Mouse (Mus musculus) heart, adult 2 months (tissue): ENCODE results near the gene Sbf1. TPM values are rescaled to one million over a fixed set of nuclear protein-coding genes. Genes with fewer than 3 reads are reported as not detected.

Source experiments
- DNase-seq, 2 experiments: peaks; one replicate each; pipeline ENCODE4 v3.0.0; 2021
- H3K27ac ChIP-seq: fragments of 200-600 bp; 2 replicates; pipeline ENCODE4 v1.8.1; 2022
- H3K27me3 ChIP-seq: fragments of 200-500 bp; 2 replicates; pipeline ENCODE4 v1.6.1; 2012; ENCODE audit warnings: mild to moderate bottlenecking, low read length, inconsistent platforms, mixed read lengths; ENCODE audit not compliant: control insufficient read depth, insufficient read depth
- H3K36me3 ChIP-seq: fragments of 200-500 bp; 2 replicates; pipeline ENCODE4 v1.6.1; 2012; ENCODE audit warnings: low read length, inconsistent platforms; ENCODE audit not compliant: control insufficient read depth, insufficient read depth
- H3K4me1 ChIP-seq: fragments of 200-500 bp; 2 replicates; pipeline ENCODE4 v1.6.1; 2011; ENCODE audit warnings: low read length; ENCODE audit not compliant: control insufficient read depth, insufficient read depth
- H3K4me3 ChIP-seq: fragments of 200-600 bp; 2 replicates; pipeline ENCODE4 v1.8.1; 2022
- H3K79me2 ChIP-seq: fragments of 200-500 bp; replicated peaks from 2 replicates; pipeline ENCODE4 v1.6.1; 2012; ENCODE audit warnings: mild to moderate bottlenecking, inconsistent platforms, low read length, moderate library complexity, mixed read lengths; ENCODE audit not compliant: control insufficient read depth, insufficient read depth
- H3K9ac ChIP-seq: fragments of 200-500 bp; 2 replicates; pipeline ENCODE4 v1.6.1; 2012; ENCODE audit warnings: low read depth, mild to moderate bottlenecking, control low read depth, inconsistent platforms, low read length, mixed read lengths
- CTCF ChIP-seq: fragments of 200-600 bp; IDR thresholded peaks from 2 replicates; pipeline ENCODE4 v1.8.1; 2022; ENCODE audit warnings: antibody characterized with exemption, mild to moderate bottlenecking, moderate library complexity
- EP300 ChIP-seq: fragments of 200-500 bp; IDR thresholded peaks from 2 replicates; pipeline ENCODE4 v1.6.1; 2011; ENCODE audit warnings: low read depth, low read length, control low read depth; ENCODE audit not compliant: insufficient read depth
- POLR2A ChIP-seq: fragments of 200-500 bp; IDR thresholded peaks from 2 replicates; pipeline ENCODE4 v1.6.1; 2011; ENCODE audit warnings: mild to moderate bottlenecking, low read depth, low read length, control low read depth; ENCODE audit not compliant: insufficient read depth
- WGBS: fragments of 180-500 bp; shearing (Covaris S2); methylation state at CpG from one replicate; pipeline ENCODE4 v1.1.7; 2018; 5-methylcytosine and 5-hydroxymethylcytosine counted together
- intact Hi-C: fragments of 180-260 bp; cut with DNase I; formaldehyde crosslinking; loops from one replicate; pipeline ENCODE4 v1.15.1; 2025
- polyA plus RNA-seq: library from polyadenylated mRNA; depleted of rRNA; stranded (reverse); fragments of >200 nt; gene quantifications from 2 replicates; pipeline ENCODE4 v1.2.3, GENCODE M21; 2012
- total RNA-seq, 2 experiments: library from RNA; stranded (reverse); gene quantifications; 2 replicates each; pipeline ENCODE4 v1.2.3; 2021

The Sbf1 gene
- total and polyA plus RNA-seq, 3 experiments = 61.3 to 116 (median 63.6) TPM

- Histone ChIP-seq H3K36me3 (no peaks in the 10 kb centered on the region), H3K79me2 (peaks cover 3% of the 10 kb centered on the region), H3K4me3 (no peak overlapping the region), H3K9ac (no peak overlapping the region), H3K4me1 (peaks cover 13% of the 10 kb centered on the region), H3K27ac (no peak overlapping the region), H3K27me3 (no peaks in the 10 kb centered on the region)
- no peak for DNase-seq
- intact Hi-C loops = no loop called here
- TF ChIP-seq CTCF (no peak), EP300 (no peak), POLR2A (no peak)
- WGBS = 62% methylated on average over 1 of the region's 1 CpGs
Observed at GRCm38 (mm10) chr15:89305966-89306365, 9.1 kb downstream of the Sbf1 start.

GRCm38 (mm10) chr15:89300600-89300999, 14.5 kb downstream of the Sbf1 start:
- 97% methylated on average over 8 of the region's 8 CpGs for WGBS
- H3K9ac ChIP-seq = no peak overlapping the region
- no peaks in the 10 kb centered on the region for H3K27me3 ChIP-seq
- H3K27ac ChIP-seq = no peak overlapping the region
- TF ChIP-seq EP300 (no peak), POLR2A (no peak), CTCF (no peak)
- no peak for DNase-seq
- no peak overlapping the region for H3K4me3 ChIP-seq
- H3K4me1 ChIP-seq = peaks cover 2% of the 10 kb centered on the region
- no peaks in the 10 kb centered on the region for H3K36me3 ChIP-seq
- 0 out of 2 replicates have a peak, but pooled peaks cover 1% of the 10 kb centered on the region for H3K79me2 ChIP-seq
- intact Hi-C loops = no loop called here

- no peak overlapping the region for H3K27ac ChIP-seq
- no peak overlapping the region for H3K9ac ChIP-seq
- 95% methylated on average over 13 of the region's 13 CpGs for WGBS
- no peaks in the 10 kb centered on the region for H3K36me3 ChIP-seq
- TF ChIP-seq CTCF (no peak), POLR2A (no peak), EP300 (no peak)
- H3K27me3 ChIP-seq = no peaks in the 10 kb centered on the region
- 0 out of 2 replicates have a peak, but pooled peaks cover 1% of the 10 kb centered on the region for H3K79me2 ChIP-seq
- DNase-seq = no peak
- peaks cover 2% of the 10 kb centered on the region for H3K4me1 ChIP-seq
- H3K4me3 ChIP-seq = no peak overlapping the region
- intact Hi-C loops = no loop called here
Observed at GRCm38 (mm10) chr15:89300180-89300579, 14.9 kb downstream of the Sbf1 start.

- intact Hi-C loops = no loop called here
- WGBS = 93% methylated on average over 2 of the region's 2 CpGs
- H3K27ac ChIP-seq = no peak overlapping the region
- DNase-seq = no peak
- no peaks in the 10 kb centered on the region for H3K36me3 ChIP-seq
- no peaks in the 10 kb centered on the region for H3K79me2 ChIP-seq
- peaks cover 2% of the 10 kb centered on the region for H3K4me1 ChIP-seq
- no peaks in the 10 kb centered on the region for H3K27me3 ChIP-seq
- TF ChIP-seq POLR2A (no peak), CTCF (no peak), EP300 (no peak)
- no peak overlapping the region for H3K9ac ChIP-seq
- no peak overlapping the region for H3K4me3 ChIP-seq
Observed at GRCm38 (mm10) chr15:89297695-89298094, 17.4 kb downstream of the Sbf1 start.

- H3K4me3 ChIP-seq = no peak overlapping the region
- TF ChIP-seq EP300 (no peak), CTCF (no peak), POLR2A (no peak)
Observed at GRCm38 (mm10) chr15:89296465-89296864, 18.6 kb downstream of the Sbf1 start.

GRCm38 (mm10) chr15:89295580-89296165, 19.4 kb downstream of the Sbf1 start:
- Histone ChIP-seq H3K36me3 (no peaks in the 10 kb centered on the region), H3K9ac (no peak overlapping the region), H3K27me3 (no peaks in the 10 kb centered on the region), H3K27ac (no peak overlapping the region), H3K79me2 (no peaks in the 10 kb centered on the region), H3K4me1 (peaks cover 2% of the 10 kb centered on the region), H3K4me3 (no peak overlapping the region)
- TF ChIP-seq EP300 (no peak), CTCF (no peak), POLR2A (no peak)
- intact Hi-C loops = no loop called here
- 78% methylated on average over 8 of the region's 8 CpGs for WGBS
- no peak for DNase-seq

More at GRCm38 (mm10) chr15:89296465-89296864, 18.6 kb downstream of the Sbf1 start:
- intact Hi-C loops = no loop called here
- Histone ChIP-seq H3K27ac (no peak overlapping the region), H3K4me1 (peaks cover 2% of the 10 kb centered on the region), H3K9ac (no peak overlapping the region), H3K27me3 (no peaks in the 10 kb centered on the region), H3K79me2 (no peaks in the 10 kb centered on the region), H3K36me3 (no peaks in the 10 kb centered on the region)
- 26% methylated on average over 1 of the region's 1 CpGs for WGBS
- peak in 1 of 2 experiments; percentile 62 for DNase-seq
